Mouse (Mus musculus) E14TG2a.4 (cell line): ENCODE data around the gene Slc38a9.
A peak's percentile ranks its signal among the peaks of the same experiment; 100 is the strongest.

ENCODE experiments used
- CTCF ChIP-seq: conservative IDR thresholded peaks from 2 replicates; pipeline ENCODE4 v1.5.1; 2014; ENCODE audit warnings: low read length
- POU5F1 ChIP-seq: IDR thresholded peaks from 2 replicates; pipeline ENCODE4 v1.6.1; 2014; ENCODE audit warnings: low read length, borderline replicate concordance

DNA sequence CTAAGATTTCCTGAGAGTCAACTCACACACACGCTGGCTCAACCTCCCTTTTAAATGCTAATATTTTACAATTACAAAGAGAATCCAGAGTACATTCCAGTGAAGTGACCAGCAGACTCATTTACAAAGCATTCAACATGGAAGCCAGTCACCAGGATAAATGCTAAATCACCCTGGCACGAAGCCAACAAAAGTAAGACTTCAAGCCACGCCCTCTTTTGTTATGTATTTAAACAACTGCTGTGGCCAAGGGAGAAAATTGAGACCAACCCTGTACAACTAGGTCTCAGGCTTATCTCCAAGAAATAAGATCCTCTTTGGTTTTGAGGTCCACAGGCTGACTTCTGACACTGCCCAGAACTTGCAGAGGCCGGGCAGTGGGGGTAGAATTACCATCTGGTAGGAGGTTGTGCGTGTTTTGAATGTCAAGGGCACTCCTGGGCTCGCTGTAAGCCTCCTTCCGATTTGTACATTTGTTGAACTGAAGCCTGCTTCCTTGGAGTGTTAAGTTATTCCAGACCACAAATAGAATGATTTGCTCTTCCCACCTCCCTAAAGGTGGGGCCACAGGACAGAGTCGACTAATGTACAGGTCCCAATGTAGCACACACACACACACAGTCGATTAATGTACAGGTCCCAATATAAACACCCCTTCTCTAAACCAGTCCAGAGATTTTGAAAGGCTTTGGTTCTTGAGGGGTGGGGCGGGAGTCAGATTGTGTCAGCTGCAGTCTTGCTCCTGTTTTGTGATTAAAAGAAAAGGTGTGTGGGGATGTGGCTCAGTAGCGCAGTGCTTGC is 110.2 kb downstream of the Slc38a9 start:
- TF ChIP-seq CTCF (no peak), POU5F1 (peak; percentile 72; the same call in 1 of the 2 replicates)
